Mouse (Mus musculus): ENCODE measurements around the gene Gm4513. TPM values are rescaled to one million over a fixed set of nuclear protein-coding genes. Genes with fewer than 3 reads are reported as not detected.
"Not testable (repeated sequence)": the region's sequence is repeated elsewhere in the genome, so short reads cannot be mapped to it uniquely, and the experiment has no call there.

Gm4513 gene
- not detected for total RNA-seq (2021)
- long read RNA-seq, experiment 1, result 0 reads
- long read RNA-seq, experiment 2, result 0 reads

- DNase-seq; intact Hi-C loops (cut with DNase I): not testable (repeated sequence)
Observed at GRCm38 (mm10) chr7:20598921-20599320, at the start of gene Gm4513. Gene Gm4513, minus strand, starts transcription at chr7:20599021.

GRCm38 (mm10) chr7:20576141-20576540 lies 22.7 kb downstream of the Gm4513 start, which contains the start of gene Gm4141:
Gene Gm4141, minus strand, starts transcription at chr7:20576241.
- intact Hi-C loops (cut with DNase I); DNase-seq: not testable (repeated sequence)

- intact Hi-C loops (cut with DNase I); DNase-seq: not testable (repeated sequence)
Observed at GRCm38 (mm10) chr7:20545657-20546056, 53.2 kb downstream of the Gm4513 start, which contains the start of gene Gm5726. Gene Gm5726, minus strand, starts transcription at chr7:20545757.

Other genes starting within 250 kb of the Gm4513 start
- gene Gm5728, start 223.6 kb downstream of the Gm4513 start, total RNA-seq (2021), result not detected
- gene Vmn1r100, start 181.1 kb downstream of the Gm4513 start, total RNA-seq (2021), result not detected
- not detected for gene Vmn1r101, start 156.4 kb downstream of the Gm4513 start, total RNA-seq (2021)
- gene Gm10670, start 124.1 kb downstream of the Gm4513 start, total RNA-seq (2021), result not detected
- gene Vmn1r103, start 88.5 kb downstream of the Gm4513 start, total RNA-seq (2021), result not detected
- gene Vmn1r104, start 65.2 kb downstream of the Gm4513 start, total RNA-seq (2021), result not detected
- not detected for gene Gm5726, start 53.3 kb downstream of the Gm4513 start, total RNA-seq (2021)
- not detected for gene Gm4141, start 22.8 kb downstream of the Gm4513 start, total RNA-seq (2021)
- not detected for gene Vmn1r107, start 69.9 kb upstream of the Gm4513 start, total RNA-seq (2021)
- not detected for gene Vmn1r111, start 104.2 kb upstream of the Gm4513 start, total RNA-seq (2021)
- gene Gm10668, start 131.6 kb upstream of the Gm4513 start, total RNA-seq (2021), result not detected
- not detected for gene Vmn1r112, start 172.2 kb upstream of the Gm4513 start, total RNA-seq (2021)
- not detected for gene Vmn1r113, start 188.3 kb upstream of the Gm4513 start, total RNA-seq (2021)
- gene Vmn1r114, start 213.2 kb upstream of the Gm4513 start, total RNA-seq (2021), result not detected
- not detected for gene Vmn1r115, start 246.0 kb upstream of the Gm4513 start, total RNA-seq (2021)

Data from heart, postnatal 14 days (tissue).